Mouse (Mus musculus) heart, adult 18-20 months (tissue): Measurements from ENCODE around the gene Gramd2. TPM values are rescaled to one million over a fixed set of nuclear protein-coding genes. Genes with fewer than 3 reads are reported as not detected.

ENCODE experiments used
- DNase-seq, 2 experiments: peaks; one replicate each; pipeline ENCODE4 v3.0.0; 2021 to 2022; ENCODE audit warnings: mixed read lengths in 1 of 2
- long read RNA-seq, 2 experiments: library from polyadenylated mRNA; stranded (forward); transcript quantifications; one replicate each; pipeline ENCODE4 v2.0.0; 2021
- total RNA-seq, 2 experiments: library from RNA; stranded (reverse); gene quantifications; 2 replicates each; pipeline ENCODE4 v1.2.3; 2021

Gene Gramd2
- under 1 TPM in 1 of 2 experiments, not detected in 1; 0.28 TPM for total RNA-seq
- long read RNA-seq, experiment 1, partial matches to known transcripts: 0 of 1 reads
- long read RNA-seq, experiment 1, other reads (novel, unspliced or antisense): 1 of 1 reads
- long read RNA-seq, experiment 2: 0 reads

- DNase-seq: peak; percentile 73 to 81
Observed at GRCm38 (mm10) chr9:59679678-59680533, at the start of gene Gramd2. Gene Gramd2 (plus strand): TSS chr9:59680144.

DNA sequence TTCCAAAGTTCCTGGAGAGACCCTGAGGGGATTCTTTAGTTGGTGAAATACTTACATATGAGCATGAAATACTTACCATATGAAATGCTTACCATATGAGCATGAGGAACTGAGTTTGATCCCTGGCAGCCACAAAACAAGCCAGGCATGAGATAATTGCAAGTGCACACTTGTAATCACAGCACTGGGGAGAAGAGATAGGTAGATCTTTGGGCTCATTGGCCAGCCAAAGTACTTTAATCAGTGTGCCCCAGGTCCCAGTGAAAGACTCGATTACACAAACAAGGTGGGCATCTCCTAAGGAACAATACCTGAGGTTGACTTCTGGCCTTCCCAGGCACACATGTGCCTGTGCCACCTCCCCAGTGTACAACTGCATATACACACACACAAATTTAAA lies 41.6 kb upstream of the Gramd2 start:
- no peak for DNase-seq

- DNase-seq: no peak
Observed at GRCm38 (mm10) chr9:59639936-59640335, 40.0 kb upstream of the Gramd2 start.

DNA sequence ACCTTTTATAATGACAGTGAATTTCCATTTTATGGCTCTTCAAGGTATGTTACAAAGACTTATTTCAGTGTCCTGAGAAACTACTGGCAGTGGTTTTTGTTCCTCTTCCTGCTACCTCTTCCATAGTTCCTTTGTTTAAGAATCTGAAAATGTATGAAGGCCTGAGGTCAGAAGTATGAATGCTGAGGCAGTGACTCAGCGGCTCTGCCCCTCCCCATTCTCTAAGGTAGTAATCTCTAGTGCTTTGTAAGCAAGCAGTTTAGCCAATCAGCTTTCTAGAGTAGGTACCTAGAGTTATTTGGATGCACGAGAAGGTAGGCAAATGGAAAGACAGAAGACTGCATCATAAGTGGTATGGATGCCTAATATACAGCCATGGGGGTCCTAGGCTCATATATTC lies 38.6 kb upstream of the Gramd2 start:
- no peak for DNase-seq

DNA sequence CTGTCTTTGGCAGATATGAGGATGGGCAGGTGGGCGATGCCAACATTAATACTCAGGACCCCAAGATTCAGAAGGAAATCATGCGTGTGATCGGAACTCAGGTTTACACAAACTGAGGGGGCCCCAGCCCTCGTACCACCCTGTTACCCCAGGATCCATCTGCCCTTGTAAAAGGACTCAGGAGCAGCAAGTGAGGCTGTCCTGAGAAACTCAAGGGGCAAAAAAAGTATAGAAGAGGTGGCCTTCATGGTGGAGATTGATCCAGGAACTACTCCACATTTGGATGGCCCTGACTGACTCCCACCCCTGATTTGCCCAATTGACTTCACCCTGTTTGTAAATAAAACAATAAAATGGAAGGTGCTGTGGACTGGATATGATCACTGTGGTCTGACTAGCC lies 30.0 kb upstream of the Gramd2 start:
- DNase-seq: no peak

DNA sequence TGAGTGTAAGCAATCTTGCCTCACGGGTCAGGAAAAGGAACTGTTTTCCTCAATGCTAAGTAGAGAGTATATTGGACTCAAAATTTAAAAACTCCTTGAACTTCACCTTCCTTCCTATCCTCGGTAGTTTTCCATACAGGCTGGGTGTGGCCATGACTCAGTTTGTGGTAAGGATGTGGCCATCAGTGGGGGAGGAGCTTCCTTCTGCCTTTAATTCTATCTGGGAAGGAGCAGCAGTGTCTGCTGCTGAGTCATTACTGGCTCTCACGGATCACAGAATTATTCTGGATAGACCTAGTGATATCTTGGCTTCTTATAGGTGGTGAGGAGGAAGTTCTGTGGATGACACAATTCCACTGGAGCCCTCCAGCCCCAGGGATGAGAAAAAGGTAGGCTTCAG lies 26.6 kb upstream of the Gramd2 start:
- DNase-seq: peak in 1 of 2 experiments; percentile 37

DNA sequence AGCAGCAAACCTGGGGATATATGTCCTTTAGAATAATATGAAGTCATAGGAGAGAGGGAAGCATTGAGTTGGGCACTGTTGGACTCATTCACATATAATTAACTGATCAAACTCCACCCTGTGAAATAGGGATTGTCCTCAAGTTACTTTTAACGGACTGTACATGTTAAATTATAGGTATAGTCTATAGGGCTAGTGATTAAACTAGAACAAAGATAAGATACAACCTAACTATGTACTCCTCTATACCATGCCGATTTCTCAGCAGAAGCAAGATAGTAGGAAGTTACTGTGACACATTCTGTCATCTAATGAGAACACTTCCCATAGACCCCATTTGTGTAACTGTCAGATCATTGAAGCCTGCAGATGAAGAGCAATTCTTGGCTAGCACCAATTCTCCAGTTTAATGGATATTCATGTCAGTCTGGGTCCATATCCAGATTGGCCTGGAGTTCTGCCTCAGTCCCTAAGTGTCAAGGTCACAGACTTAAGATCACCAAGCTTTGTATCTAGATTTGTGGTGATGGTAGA lies 25.4 kb upstream of the Gramd2 start:
- no peak for DNase-seq

GRCm38 (mm10) chr9:59655958-59656634 lies 23.8 kb upstream of the Gramd2 start, which contains the start of gene Pkm:
Gene Pkm (plus strand): TSS chr9:59656368.
- DNase-seq: peak; percentile 98

- DNase-seq: peak; percentile 78 to 85
Observed at GRCm38 (mm10) chr9:59656635-59657617, 23.0 kb upstream of the Gramd2 start.

DNA sequence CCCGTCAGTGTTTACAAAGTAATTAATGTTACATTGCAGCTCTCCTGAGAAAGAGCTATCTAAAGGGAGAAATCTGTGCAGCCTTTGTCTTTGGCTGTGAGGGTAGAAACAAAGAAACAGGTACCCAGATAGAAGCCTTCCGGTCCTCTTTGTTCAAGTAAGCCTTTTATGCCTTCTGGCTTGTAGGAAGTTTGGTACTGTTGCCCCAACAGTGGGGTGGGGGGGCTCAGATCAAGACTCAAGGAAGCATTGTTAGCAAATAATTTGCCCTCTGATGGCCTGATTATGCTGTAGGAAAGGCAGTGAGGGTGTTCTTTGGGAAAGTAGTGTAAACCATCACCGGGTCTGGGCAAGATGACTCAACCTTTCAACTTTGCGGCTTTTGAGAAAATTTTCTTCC lies 21.8 kb upstream of the Gramd2 start:
- DNase-seq: no peak

DNA sequence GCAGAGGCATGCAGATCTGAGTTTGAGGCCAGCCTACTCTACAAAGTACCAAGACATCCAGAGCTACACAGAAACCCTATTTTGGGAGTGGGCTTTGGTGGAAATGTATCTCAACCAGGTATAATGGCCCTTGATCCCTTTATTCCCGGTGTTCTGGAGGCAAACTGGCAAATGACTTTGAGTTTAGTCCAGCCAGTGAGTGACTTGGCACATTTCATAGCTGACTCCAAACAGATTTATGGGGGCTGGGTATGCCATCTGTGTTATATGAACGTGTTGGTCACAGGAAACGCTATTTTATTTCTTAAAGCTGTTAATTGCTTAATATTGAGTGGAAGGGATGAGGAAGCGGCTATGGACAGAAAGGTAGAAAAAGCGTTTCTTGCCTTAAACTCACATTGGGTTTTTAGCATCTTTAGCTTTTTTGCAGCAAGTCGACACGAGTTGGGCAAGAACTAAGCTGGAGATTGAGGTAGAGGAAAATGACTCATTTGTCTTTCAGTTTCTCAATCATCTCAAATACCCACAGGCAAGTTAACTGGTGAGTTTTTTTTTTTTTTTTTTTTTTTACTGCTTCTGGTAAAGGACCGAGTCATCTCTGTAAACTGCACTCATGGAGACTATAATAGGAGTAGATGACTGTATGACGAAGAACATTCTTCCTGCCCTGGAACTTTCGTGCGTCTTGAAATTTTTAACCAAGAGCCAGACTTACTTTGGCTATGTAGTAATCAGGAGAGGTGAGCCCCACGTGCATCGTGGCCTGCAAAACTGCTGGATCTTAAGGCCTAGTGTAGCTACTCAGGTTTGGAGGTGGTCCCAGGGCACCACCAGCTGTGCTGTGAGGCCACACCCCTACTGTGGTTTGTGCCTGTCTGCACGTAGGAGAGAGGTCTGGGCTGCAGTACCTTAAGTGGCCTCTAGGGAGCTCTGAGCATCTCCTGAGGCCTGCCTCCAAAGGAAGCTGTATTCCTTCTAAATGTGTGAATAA lies 20.6 kb upstream of the Gramd2 start:
- DNase-seq: peak; percentile 88 to 89

DNA sequence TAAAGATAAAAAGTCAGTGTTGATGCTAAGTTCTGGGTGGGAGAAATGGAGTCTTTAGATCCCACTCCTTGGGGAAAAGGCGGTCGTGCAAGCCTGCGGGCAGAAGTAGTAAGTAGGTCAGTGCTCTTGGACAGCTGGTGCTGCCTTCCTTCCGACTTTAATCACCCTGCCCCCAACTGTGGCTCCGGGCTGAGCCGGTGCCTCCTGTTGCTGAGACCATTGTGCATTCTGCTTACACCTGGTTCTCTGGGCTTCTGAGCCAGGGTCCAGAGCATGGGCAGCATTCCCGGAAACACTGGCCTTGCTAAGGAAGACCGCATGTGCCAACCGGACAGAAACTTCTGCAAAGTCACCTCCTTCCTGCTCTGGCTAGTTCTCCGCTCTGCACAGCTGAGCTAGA lies 19.5 kb upstream of the Gramd2 start:
- peak; percentile 75 to 81 for DNase-seq

DNA sequence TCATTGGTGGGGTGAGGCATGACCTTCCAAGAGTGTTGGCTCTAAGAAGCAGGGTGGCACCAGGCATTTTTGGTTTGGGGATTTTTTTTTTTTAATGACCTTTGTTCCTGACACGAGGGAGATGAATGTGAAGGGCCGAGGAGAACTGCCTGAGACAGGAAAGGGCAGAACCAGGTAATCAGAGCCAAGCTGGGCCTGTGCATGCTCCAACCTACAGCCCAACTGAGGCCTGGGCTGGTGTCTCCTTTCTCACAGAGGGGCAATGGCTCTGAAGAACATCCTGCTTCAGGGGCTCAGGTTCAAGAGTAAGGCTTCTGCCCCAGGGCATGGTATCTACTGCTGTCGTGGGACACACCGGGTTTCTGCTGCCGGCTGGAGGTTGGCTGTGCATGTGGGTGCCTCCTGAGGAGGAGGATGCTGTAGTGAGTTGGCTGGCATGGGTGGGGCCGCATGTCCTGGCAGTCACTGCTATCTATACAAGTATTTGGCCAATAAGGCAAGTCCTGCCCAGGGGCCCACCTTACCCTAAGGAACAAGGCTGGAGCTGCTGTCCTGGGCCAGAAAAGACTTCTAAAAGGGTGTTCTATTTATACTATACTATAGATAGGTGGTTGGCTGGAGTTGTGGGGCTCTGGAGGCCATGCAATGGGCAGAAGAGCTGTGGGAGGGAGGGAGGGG lies 18.5 kb upstream of the Gramd2 start:
- DNase-seq: peak in 1 of 2 experiments; percentile 27

GRCm38 (mm10) chr9:59663226-59663625 lies 16.7 kb upstream of the Gramd2 start:
- DNase-seq: no peak

- no peak for DNase-seq
Observed at GRCm38 (mm10) chr9:59663957-59664356, 16.0 kb upstream of the Gramd2 start.

DNA sequence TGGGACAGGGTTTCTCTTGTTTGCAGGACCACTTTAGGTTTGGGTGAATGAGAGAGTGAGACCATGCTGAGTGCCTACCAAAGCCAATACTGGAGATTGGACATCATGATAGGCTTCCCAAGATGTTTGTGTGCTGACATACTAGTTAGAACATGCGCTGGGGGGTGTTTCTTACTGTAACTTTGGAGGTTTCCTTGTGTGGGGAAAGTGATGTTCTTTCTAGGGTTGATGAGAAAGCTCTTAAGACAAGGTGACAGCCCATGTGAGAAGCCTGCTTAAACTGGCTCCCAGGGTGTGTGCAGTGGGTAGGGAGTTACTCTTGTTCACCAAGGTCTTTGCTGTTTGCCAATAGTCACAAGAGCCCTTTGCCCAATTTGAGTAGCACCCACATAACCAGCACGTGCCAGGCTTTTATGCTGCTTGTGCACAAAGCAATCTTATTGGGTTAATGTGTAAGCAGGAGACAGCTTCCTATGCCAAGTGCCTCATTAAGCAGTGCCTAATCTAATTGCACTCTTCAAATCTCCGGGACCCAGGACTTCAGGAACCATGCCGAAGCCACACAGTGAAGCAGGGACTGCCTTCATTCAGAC lies 15.2 kb upstream of the Gramd2 start:
- DNase-seq: no peak

DNA sequence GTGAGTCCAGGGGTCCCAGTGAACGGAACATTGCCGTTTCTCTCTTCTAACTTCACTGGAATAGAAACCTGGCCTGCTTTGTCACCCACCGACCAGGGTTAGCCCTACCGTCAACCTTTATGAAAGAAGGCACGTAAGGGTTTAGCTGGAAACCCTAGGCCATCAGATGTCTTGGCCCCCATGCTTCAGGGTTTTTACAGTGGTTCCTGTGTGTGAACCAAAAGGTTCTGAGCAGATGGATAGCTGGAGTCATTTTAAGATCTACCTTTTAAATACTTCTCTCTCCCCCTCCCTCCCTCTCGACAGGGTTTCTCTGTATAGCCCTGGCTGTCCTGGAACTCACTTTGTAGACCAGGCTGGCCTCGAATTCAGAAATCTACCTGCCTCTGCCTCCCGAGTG lies 13.9 kb upstream of the Gramd2 start:
- DNase-seq: no peak

- DNase-seq: no peak
Observed at GRCm38 (mm10) chr9:59666813-59667212, 13.1 kb upstream of the Gramd2 start.

DNA sequence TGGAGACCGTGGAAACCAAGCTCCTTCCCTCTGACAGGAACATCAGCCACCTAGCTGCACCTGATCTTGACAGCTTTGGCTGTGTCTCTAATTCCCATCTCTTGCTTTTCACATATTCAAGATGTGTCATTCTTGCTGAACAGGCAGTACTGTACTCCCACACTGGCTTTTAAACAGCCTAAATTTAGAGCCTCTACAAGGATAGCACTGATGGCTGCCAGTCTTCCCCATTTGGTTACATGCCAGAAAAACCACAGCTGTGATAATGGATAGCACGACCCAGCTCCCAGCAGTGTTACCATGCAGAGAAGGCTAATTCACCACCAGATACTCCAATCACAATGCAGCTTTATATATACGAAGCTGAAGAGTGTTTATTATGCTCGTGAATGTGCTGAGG lies 12.7 kb upstream of the Gramd2 start:
- peak; percentile 59 to 71 for DNase-seq
